Mouse (Mus musculus) hindbrain, embryonic 15.5 days (tissue): Measurements from ENCODE around the gene Capza1. TPM values are rescaled to one million over a fixed set of nuclear protein-coding genes. Genes with fewer than 3 reads are reported as not detected.
"Not testable (repeated sequence)": the region's sequence is repeated elsewhere in the genome, so short reads cannot be mapped to it uniquely, and the experiment has no call there.

Experiments used
- ATAC-seq: fragments of 200-750 bp; cut with Nextera tagmentation; 2 replicates; pipeline ENCODE4 v1.8.0; 2017; ENCODE audit warnings: low read depth, moderate number of reproducible peaks, moderate TSS enrichment; ENCODE audit not compliant: low FRiP score
- H3K27ac ChIP-seq: fragments of 300-500 bp; sonication (generic); replicated peaks from 2 replicates; pipeline ENCODE4 v1.5.1; 2015; ENCODE audit warnings: mild to moderate bottlenecking, inconsistent platforms
- H3K27me3 ChIP-seq: fragments of 300-500 bp; sonication (generic); 2 replicates; pipeline ENCODE4 v1.6.1; 2015; ENCODE audit warnings: control low read depth, inconsistent platforms
- H3K36me3 ChIP-seq: fragments of 300-500 bp; sonication (generic); 2 replicates; pipeline ENCODE4 v1.6.1; 2015; ENCODE audit warnings: control low read depth, inconsistent platforms
- H3K4me1 ChIP-seq: fragments of 300-500 bp; sonication (generic); replicated peaks from 2 replicates; pipeline ENCODE4 v1.6.1; 2015; ENCODE audit warnings: control low read depth, inconsistent platforms
- H3K4me2 ChIP-seq: fragments of 300-500 bp; sonication (generic); 2 replicates; pipeline ENCODE4 v1.6.1; 2015; ENCODE audit warnings: moderate library complexity, mild to moderate bottlenecking, inconsistent platforms
- H3K4me3 ChIP-seq: fragments of 300-500 bp; sonication (generic); 2 replicates; pipeline ENCODE4 v1.5.1; 2015; ENCODE audit warnings: mild to moderate bottlenecking, inconsistent platforms
- H3K9ac ChIP-seq: fragments of 300-500 bp; sonication (generic); 2 replicates; pipeline ENCODE4 v1.6.1; 2015; ENCODE audit warnings: inconsistent platforms
- H3K9me3 ChIP-seq: fragments of 300-500 bp; sonication (generic); 2 replicates; pipeline ENCODE4 v1.6.1; 2016; ENCODE audit warnings: control low read depth, inconsistent platforms
- WGBS: fragments of 180-500 bp; shearing (Covaris S2); methylation state at CpG from one replicate; pipeline ENCODE4 v1.1.7; 2015; 5-methylcytosine and 5-hydroxymethylcytosine counted together
- polyA plus RNA-seq: library from polyadenylated mRNA; unstranded; fragments of >200 nt; fragmentation: Nextera tagmentation; extraction: Ambion mirVana; gene quantifications from 2 replicates; pipeline ENCODE4 v1.2.1, GENCODE M21; 2015

The Capza1 gene
- polyA plus RNA-seq, 1 experiment from 2014 or later, result 150 TPM

DNA sequence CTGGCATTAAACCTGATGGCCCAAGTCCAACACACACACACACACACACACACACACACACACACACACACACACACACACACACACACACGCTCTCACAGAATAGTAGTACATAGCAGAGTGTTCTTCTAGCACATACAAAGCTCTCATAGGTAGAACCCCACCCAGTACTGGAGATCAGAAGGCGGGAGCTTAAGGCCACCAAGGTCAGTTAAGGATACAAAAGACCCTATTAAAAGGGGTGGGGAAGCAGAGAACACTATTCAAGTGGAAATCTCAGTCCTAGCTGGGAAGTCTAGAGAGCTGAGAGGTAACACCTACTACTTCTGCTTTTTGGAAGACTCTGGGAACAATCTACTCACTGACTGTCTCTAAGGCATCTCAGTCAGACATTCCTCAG, 49.0 kb downstream of the Capza1 start:
- H3K27ac ChIP-seq, result no peak overlapping the region
- H3K27me3 ChIP-seq, result no peaks in the 10 kb centered on the region
- no peaks in the 10 kb centered on the region for H3K36me3 ChIP-seq
- H3K9ac ChIP-seq, result no peak overlapping the region
- H3K4me3 ChIP-seq, result no peak overlapping the region
- H3K4me2 ChIP-seq, result no peak overlapping the region
- no peaks in the 10 kb centered on the region for H3K9me3 ChIP-seq
- peaks cover 18% of the 10 kb centered on the region for H3K4me1 ChIP-seq
- ATAC-seq, result no peak
- WGBS, result 79% methylated on average over 2 of the region's 2 CpGs

DNA sequence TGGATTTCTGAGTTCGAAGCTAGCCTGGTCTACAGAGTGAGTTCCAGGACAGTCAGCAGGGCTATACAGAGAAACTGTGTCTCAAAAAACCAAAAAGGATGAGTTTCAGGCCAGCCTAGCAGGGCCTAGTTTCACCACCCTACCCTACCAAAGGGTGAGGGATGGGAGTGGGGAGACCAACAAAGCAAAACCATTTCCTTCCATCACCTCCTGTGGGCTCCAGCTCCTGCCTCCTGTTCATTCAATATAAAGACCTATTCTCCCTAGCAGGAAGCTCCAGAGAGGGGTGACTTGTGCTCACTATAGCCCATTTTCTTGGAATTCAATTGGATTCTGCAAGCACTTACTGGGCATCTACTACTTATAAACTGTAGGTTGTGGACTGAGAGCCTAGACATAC, 49.6 kb downstream of the Capza1 start:
- Histone ChIP-seq H3K4me2 (no peak overlapping the region), H3K36me3 (no peaks in the 10 kb centered on the region), H3K9me3 (no peaks in the 10 kb centered on the region), H3K4me3 (no peak overlapping the region), H3K27me3 (no peaks in the 10 kb centered on the region), H3K9ac (no peak overlapping the region), H3K27ac (no peak overlapping the region), H3K4me1 (peaks cover 18% of the 10 kb centered on the region)
- ATAC-seq, result no peak
- 100% methylated on average over 1 of the region's 1 CpGs for WGBS

DNA sequence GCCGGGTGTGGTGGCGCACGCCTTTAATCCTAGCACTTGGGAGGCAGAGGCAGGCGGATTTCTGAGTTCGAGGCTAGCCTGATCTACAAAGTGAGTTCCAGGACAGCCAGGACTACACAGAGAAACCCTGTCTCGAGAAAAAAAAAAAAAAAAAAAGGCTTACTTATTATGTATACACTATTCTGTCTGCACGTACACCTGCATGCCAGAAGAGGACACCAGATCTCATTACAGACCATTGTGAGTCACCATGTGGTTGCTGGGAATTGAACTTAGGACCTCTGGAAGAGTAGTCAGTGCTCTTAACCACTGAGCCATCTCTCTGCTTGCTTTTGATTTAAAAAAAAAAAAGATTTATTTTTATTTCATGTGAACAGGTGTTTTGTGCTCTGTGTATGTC, 51.1 kb downstream of the Capza1 start:
- not testable (repeated sequence) for ATAC-seq, H3K27me3 ChIP-seq, H3K36me3 ChIP-seq, H3K4me2 ChIP-seq, H3K4me3 ChIP-seq, H3K27ac ChIP-seq, H3K9ac ChIP-seq, H3K9me3 ChIP-seq
- H3K4me1 ChIP-seq, result peaks cover 12% of the 10 kb centered on the region
- WGBS, result 93% methylated on average over 7 of the region's 7 CpGs

DNA sequence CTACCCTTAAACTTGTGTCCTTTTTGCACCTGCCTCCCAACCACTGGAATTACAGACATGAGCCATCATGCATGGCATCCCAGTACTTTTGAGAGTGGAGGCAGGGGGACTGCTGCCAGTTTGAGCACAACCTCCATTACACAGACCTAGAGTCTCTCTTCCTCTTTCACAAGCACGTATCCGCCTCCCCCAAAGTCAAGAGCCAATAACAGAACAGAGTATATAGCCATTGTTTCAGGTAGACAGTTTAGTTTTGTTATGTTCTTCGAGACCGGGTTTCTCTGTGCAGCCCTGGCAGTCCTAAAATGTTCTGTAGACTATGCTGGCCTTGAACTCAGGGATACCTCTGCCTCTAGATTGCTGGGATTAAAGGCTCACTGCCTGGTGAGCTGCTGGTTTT, 52.1 kb downstream of the Capza1 start:
- H3K4me1 ChIP-seq, result peaks cover 7% of the 10 kb centered on the region
- H3K9ac ChIP-seq, result no peak overlapping the region
- WGBS, result 91% methylated on average over 4 of the region's 4 CpGs
- no peak overlapping the region for H3K27ac ChIP-seq
- H3K27me3 ChIP-seq, result no peaks in the 10 kb centered on the region
- no peak for ATAC-seq
- no peaks in the 10 kb centered on the region for H3K36me3 ChIP-seq
- no peaks in the 10 kb centered on the region for H3K9me3 ChIP-seq
- no peak overlapping the region for H3K4me2 ChIP-seq
- no peak overlapping the region for H3K4me3 ChIP-seq

DNA sequence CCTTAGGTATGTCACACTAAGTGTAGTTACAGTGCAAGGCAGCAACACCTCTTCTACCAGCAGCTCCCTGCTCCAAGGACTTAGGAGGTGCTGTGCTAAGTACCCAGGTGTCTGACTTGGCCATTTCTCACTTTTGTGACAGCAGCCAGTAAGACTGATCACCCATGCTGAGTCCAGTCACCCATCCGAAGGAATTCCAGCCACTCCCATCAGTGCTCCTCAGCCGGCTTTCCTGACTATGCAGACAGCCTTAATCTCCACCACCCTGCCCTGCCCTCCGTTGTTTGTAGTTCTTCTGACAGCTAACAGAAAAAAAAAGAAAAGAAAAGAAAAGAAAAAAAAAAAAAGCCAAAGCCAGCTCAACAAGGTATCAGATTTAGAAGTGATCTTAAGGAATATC, 52.6 kb downstream of the Capza1 start:
- ATAC-seq, result no peak
- no peak overlapping the region for H3K4me2 ChIP-seq
- H3K36me3 ChIP-seq, result no peaks in the 10 kb centered on the region
- no peaks in the 10 kb centered on the region for H3K9me3 ChIP-seq
- 24% methylated on average over 3 of the region's 3 CpGs for WGBS
- no peak overlapping the region for H3K27ac ChIP-seq
- H3K4me1 ChIP-seq, result peaks cover 2% of the 10 kb centered on the region
- H3K27me3 ChIP-seq, result no peaks in the 10 kb centered on the region
- no peak overlapping the region for H3K9ac ChIP-seq
- H3K4me3 ChIP-seq, result no peak overlapping the region

DNA sequence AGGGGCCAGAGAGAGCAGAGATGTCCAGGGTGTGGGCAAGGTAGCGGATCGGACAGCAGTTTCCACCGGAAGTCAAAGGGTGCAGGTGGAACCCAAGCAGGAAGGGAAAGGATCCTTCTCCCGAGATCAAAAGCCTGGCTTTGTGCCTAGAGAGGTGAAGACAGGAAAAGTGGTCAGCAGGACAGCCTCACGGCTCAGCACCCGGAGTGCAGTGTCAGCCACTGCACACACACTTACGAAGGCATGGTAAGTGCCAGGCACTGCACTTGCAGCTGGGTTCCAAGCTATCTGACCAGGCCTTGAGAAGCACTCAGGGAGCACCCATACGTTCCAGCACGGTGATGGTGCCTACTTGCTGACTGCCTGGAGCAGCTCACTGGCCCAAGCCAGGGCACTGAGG, 58.8 kb downstream of the Capza1 start:
- ATAC-seq, result no peak
- WGBS, result 83% methylated on average over 9 of the region's 9 CpGs

DNA sequence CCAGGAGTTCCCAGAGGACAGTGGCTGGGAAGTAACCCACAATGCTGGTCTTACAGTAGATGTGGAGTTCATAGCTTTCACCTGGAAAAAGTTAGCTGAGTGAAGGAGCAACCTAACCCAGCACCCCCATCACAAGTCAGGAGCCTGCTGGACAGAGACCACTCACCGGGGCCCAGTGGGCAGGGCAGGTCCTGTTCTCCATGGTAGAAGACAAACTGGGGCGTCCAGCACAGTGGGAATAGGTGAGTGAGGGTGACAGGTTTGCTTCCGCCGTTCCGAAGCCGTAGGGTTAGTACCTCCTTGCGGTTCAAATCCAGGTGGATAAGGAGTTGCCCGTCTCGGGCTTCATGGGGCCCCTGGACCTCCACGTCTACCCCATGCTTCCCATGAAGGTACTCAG, 60.0 kb downstream of the Capza1 start:
- no peak overlapping the region for H3K27ac ChIP-seq
- ATAC-seq, result no peak
- no peak overlapping the region for H3K9ac ChIP-seq
- no peaks in the 10 kb centered on the region for H3K9me3 ChIP-seq
- no peaks in the 10 kb centered on the region for H3K4me1 ChIP-seq
- H3K4me3 ChIP-seq, result no peak overlapping the region
- 93% methylated on average over 10 of the region's 10 CpGs for WGBS
- H3K27me3 ChIP-seq, result no peaks in the 10 kb centered on the region
- no peak overlapping the region for H3K4me2 ChIP-seq
- H3K36me3 ChIP-seq, result no peaks in the 10 kb centered on the region

More for the DNA sequence above, 58.8 kb downstream of the Capza1 start:
- no peaks in the 10 kb centered on the region for H3K9me3 ChIP-seq
- H3K9ac ChIP-seq, result no peak overlapping the region
- no peaks in the 10 kb centered on the region for H3K27me3 ChIP-seq
- H3K4me1 ChIP-seq, result no peaks in the 10 kb centered on the region
- H3K27ac ChIP-seq, result no peak overlapping the region
- no peak overlapping the region for H3K4me2 ChIP-seq
- H3K36me3 ChIP-seq, result no peaks in the 10 kb centered on the region
- H3K4me3 ChIP-seq, result no peak overlapping the region

DNA sequence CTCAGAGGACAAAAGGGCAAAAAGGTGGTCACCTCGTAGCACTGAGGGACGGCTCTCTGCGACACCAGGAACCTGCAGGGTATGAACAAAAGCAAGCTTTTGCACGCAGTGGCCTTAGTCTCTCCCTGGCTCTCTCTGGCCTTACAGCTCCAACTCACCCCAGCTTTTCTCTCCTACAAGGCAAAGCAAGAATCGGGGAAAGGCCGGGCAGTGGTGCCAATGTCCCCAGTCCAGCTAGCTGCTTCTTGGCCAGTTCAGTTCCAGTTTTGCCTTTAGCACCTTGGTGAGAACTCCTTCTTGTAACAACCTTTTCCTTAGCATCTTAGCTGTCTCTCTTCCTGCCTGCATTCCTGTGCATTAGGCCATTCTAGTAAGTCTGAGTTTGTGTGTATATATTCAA, 62.8 kb downstream of the Capza1 start:
- no peaks in the 10 kb centered on the region for H3K4me1 ChIP-seq
- no peak overlapping the region for H3K27ac ChIP-seq
- H3K9me3 ChIP-seq, result no peaks in the 10 kb centered on the region
- H3K4me3 ChIP-seq, result no peak overlapping the region
- no peak overlapping the region for H3K4me2 ChIP-seq
- no peaks in the 10 kb centered on the region for H3K36me3 ChIP-seq
- ATAC-seq, result no peak
- no peak overlapping the region for H3K9ac ChIP-seq
- no peaks in the 10 kb centered on the region for H3K27me3 ChIP-seq
- 89% methylated on average over 6 of the region's 6 CpGs for WGBS

DNA sequence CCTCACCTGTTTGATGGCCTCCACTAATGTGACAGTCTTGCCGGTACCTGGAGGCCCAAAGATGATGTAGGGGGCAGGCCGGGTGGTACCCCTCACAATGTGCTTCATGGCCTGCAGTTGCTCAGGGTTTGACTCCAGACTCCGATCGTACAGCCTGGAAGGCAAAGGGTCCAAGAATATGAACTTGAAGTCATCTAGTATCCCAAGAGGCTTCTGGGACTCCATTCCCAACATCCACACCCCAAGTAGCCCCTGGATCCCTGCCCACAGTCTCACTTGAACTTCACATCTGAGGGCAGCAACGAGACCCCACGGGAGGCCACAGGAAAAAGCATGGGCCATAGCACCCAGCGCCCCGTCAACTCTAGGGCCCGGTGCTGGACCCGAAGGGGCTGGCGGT, 63.6 kb downstream of the Capza1 start:
- ATAC-seq, result no peak
- WGBS, result 96% methylated on average over 11 of the region's 11 CpGs

DNA sequence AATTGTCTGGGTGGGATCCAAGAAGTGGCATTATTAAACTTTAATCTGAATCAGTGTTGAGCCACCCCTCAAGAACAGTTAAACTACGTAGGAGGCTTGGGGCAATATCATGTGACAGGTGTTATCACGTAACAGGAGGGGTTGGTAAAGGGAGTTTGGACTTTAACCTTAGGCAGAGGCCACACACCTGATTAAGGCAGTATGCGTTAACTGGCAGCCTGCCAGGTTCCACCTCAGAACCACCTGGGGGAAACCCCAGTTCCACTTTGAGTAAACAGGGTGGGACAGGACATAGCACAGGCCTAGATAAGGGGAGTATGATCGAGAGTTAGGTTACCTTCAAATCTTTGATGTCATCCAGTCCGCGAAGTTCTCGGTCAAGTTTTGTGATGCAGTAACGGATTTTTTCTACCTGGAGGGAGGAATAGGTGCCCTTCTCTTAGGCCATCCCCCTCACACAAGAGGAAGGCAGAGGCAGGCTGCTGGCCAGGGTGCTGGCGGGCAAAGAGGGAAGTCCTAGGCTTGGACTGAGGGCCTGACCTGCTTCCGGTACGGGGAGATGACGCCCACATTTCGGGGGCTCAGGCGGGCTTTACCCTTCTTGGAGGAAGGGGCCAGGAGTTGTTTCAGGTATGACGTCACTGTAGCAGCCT, 67.7 kb downstream of the Capza1 start:
- H3K4me2 ChIP-seq, result no peak overlapping the region
- no peaks in the 10 kb centered on the region for H3K9me3 ChIP-seq
- H3K36me3 ChIP-seq, result 0 out of 2 replicates have a peak, but pooled peaks cover 7% of the 10 kb centered on the region
- ATAC-seq, result no peak
- no peak overlapping the region for H3K9ac ChIP-seq
- H3K4me3 ChIP-seq, result no peak overlapping the region
- no peak overlapping the region for H3K27ac ChIP-seq
- no peaks in the 10 kb centered on the region for H3K27me3 ChIP-seq
- peaks cover 28% of the 10 kb centered on the region; the same call in 1 of the 2 replicates for H3K4me1 ChIP-seq
- 87% methylated on average over 15 of the region's 15 CpGs for WGBS

More for the DNA sequence above, 63.6 kb downstream of the Capza1 start:
- H3K9ac ChIP-seq, result no peak overlapping the region
- no peak overlapping the region for H3K4me3 ChIP-seq
- H3K4me1 ChIP-seq, result peaks cover 4% of the 10 kb centered on the region; the same call in 1 of the 2 replicates
- no peaks in the 10 kb centered on the region for H3K27me3 ChIP-seq
- H3K4me2 ChIP-seq, result no peak overlapping the region
- H3K9me3 ChIP-seq, result no peaks in the 10 kb centered on the region
- H3K36me3 ChIP-seq, result 0 out of 2 replicates have a peak, but pooled peaks cover 3% of the 10 kb centered on the region
- no peak overlapping the region for H3K27ac ChIP-seq

DNA sequence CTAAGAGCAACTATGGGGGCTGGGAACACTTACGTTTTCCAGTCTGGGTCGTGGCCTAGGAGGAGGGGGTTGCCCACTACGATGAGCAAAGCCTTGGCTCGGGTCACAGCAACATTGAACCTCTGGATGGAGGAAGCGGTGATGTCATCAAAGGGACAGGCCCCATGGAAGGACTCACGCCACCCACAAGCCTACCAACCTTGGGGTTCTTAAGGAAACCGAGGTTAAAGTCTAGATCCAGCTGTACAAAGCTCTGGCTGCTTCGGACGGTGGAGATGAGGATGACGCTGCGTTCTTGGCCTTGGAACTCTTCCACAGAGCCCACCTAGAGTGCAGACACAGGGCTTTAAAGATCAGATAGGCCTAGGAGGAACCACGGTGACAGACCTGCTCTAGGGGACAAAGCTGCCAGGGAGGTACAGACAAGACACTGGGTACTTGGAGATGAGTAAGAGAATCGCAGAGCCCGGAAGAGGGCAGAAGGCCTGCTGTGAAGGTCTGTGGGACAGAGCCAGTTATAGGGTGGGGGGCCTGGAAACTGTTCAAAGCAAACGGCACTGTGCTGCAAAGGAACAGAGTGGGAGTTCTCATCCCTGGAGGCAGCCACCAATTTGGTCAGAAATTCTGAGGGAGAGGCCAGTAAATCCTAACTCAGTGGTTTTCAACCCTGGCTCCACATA, 68.5 kb downstream of the Capza1 start:
- peaks cover 28% of the 10 kb centered on the region for H3K4me1 ChIP-seq
- H3K4me2 ChIP-seq, result no peak overlapping the region
- 71% methylated on average over 15 of the region's 15 CpGs for WGBS
- no peaks in the 10 kb centered on the region for H3K9me3 ChIP-seq
- H3K9ac ChIP-seq, result no peak overlapping the region
- H3K27ac ChIP-seq, result 0 out of 2 replicates have a peak overlapping the region, but pooled peaks have one; percentile 15
- no peaks in the 10 kb centered on the region for H3K27me3 ChIP-seq
- ATAC-seq, result no peak
- 0 out of 2 replicates have a peak, but pooled peaks cover 7% of the 10 kb centered on the region for H3K36me3 ChIP-seq
- H3K4me3 ChIP-seq, result no peak overlapping the region

DNA sequence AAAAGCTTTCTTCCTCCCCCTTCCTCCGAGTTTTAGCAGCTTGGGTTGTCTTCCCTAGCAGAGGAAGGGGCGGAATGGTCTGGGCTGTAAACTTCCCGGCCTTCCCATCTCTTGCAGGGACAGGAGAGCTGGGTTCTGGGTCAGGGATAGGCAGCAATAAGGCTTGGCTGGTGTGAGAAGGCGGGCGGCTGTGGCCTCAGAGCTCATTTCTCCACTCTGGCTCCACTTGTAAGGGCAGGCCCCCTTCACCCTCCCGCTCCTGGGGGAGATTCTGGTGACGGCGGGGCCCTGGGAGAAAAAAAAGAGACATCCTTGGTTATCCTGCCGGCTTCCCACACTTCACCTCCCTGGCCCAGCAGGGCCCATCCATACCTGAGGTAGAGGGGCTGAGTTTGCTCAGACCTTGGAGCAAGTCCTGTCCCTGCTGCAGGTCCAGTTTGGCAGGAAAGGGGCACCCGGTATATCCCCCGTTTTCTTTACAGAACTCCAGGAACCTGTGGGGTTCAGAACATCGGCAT, 69.3 kb downstream of the Capza1 start:
- no peak overlapping the region for H3K4me3 ChIP-seq
- 0 out of 2 replicates have a peak, but pooled peaks cover 3% of the 10 kb centered on the region for H3K27me3 ChIP-seq
- ATAC-seq, result no peak
- 77% methylated on average over 12 of the region's 12 CpGs for WGBS
- H3K36me3 ChIP-seq, result 0 out of 2 replicates have a peak, but pooled peaks cover 7% of the 10 kb centered on the region
- H3K27ac ChIP-seq, result peak overlapping the region; percentile 34; the same call in 1 of the 2 replicates
- peaks cover 35% of the 10 kb centered on the region for H3K4me1 ChIP-seq
- H3K9ac ChIP-seq, result no peak overlapping the region
- H3K9me3 ChIP-seq, result no peaks in the 10 kb centered on the region
- H3K4me2 ChIP-seq, result no peak overlapping the region
